Mouse (Mus musculus) hindbrain, embryonic 15.5 days (tissue): ENCODE data around the gene Susd1. TPM values are rescaled to one million over a fixed set of nuclear protein-coding genes. Genes with fewer than 3 reads are reported as not detected.

Source experiments
- ATAC-seq: fragments of 200-750 bp; cut with Nextera tagmentation; 2 replicates; pipeline ENCODE4 v1.8.0; 2017; ENCODE audit warnings: low read depth, moderate number of reproducible peaks, moderate TSS enrichment; ENCODE audit not compliant: low FRiP score
- H3K27ac ChIP-seq: fragments of 300-500 bp; sonication (generic); replicated peaks from 2 replicates; pipeline ENCODE4 v1.5.1; 2015; ENCODE audit warnings: mild to moderate bottlenecking, inconsistent platforms
- H3K27me3 ChIP-seq: fragments of 300-500 bp; sonication (generic); 2 replicates; pipeline ENCODE4 v1.6.1; 2015; ENCODE audit warnings: control low read depth, inconsistent platforms
- H3K36me3 ChIP-seq: fragments of 300-500 bp; sonication (generic); 2 replicates; pipeline ENCODE4 v1.6.1; 2015; ENCODE audit warnings: control low read depth, inconsistent platforms
- H3K4me1 ChIP-seq: fragments of 300-500 bp; sonication (generic); replicated peaks from 2 replicates; pipeline ENCODE4 v1.6.1; 2015; ENCODE audit warnings: control low read depth, inconsistent platforms
- H3K4me2 ChIP-seq: fragments of 300-500 bp; sonication (generic); 2 replicates; pipeline ENCODE4 v1.6.1; 2015; ENCODE audit warnings: moderate library complexity, mild to moderate bottlenecking, inconsistent platforms
- H3K4me3 ChIP-seq: fragments of 300-500 bp; sonication (generic); 2 replicates; pipeline ENCODE4 v1.5.1; 2015; ENCODE audit warnings: mild to moderate bottlenecking, inconsistent platforms
- H3K9ac ChIP-seq: fragments of 300-500 bp; sonication (generic); 2 replicates; pipeline ENCODE4 v1.6.1; 2015; ENCODE audit warnings: inconsistent platforms
- H3K9me3 ChIP-seq: fragments of 300-500 bp; sonication (generic); 2 replicates; pipeline ENCODE4 v1.6.1; 2016; ENCODE audit warnings: control low read depth, inconsistent platforms
- WGBS: fragments of 180-500 bp; shearing (Covaris S2); methylation state at CpG from one replicate; pipeline ENCODE4 v1.1.7; 2015; 5-methylcytosine and 5-hydroxymethylcytosine counted together
- polyA plus RNA-seq: library from polyadenylated mRNA; unstranded; fragments of >200 nt; fragmentation: Nextera tagmentation; extraction: Ambion mirVana; gene quantifications from 2 replicates; pipeline ENCODE4 v1.2.1, GENCODE M21; 2015

Susd1 gene
- polyA plus RNA-seq, 1 experiment from 2014 or later = 1.9 TPM

DNA sequence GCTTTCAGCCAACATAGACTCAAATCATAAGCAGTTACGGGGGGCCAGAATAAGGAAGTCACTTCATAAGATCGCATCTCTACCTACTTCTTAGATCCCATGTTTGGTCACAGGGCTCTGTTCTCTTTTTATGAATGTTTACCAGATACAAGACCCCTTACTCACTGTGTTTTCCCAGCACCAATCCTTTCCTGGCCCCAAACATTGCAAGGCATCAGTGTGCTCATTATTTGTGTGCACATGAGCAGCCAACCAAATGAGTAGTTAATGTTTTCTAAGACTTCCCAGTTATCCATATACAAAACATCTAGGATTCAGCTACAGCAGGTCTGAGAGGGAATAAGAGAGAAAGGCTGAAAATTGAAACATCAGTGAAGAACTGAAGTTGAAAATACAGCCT lies 44.3 kb downstream of the Susd1 start:
- 93% methylated on average over 2 of the region's 2 CpGs for WGBS
- H3K36me3 ChIP-seq = no peaks in the 10 kb centered on the region
- no peak for ATAC-seq

DNA sequence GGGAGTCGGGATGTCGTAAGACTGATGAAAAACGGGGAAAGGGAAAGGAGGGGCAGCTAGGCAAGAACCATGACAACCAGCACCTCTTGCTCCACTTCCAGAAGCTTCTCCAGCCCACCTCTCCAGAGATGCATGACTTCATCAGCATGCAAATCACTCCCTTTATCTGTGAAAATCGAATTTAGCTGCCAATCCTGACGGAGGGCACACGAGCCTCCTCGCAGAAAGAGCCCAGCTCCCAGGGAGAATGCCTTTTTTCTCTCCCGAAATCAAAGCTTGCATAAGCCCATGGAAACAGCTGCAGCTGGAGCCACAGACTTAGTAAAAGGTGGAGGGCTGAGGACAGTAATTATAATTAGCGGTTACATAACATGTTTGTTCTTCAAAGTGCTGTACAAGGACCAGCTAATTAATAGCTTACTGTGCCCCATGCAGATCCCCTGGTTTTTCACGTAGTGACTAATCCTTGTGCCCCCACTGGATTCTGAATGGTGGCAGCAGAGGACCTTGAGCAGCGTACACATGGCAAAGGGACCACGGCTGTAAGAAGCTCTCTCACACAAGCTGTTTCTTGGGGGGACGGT lies 49.9 kb downstream of the Susd1 start:
- Histone ChIP-seq H3K9me3 (no peaks in the 10 kb centered on the region), H3K4me2 (peak overlapping the region; percentile 50), H3K9ac (peak overlapping the region; percentile 35; the same call in 1 of the 2 replicates), H3K4me3 (peak overlapping the region; percentile 17), H3K27me3 (no peaks in the 10 kb centered on the region), H3K4me1 (peaks cover 12% of the 10 kb centered on the region), H3K27ac (peak overlapping the region; percentile 53; the same call in 1 of the 2 replicates), H3K36me3 (no peaks in the 10 kb centered on the region)
- peak; percentile 66 for ATAC-seq
- 18% methylated on average over 13 of the region's 13 CpGs for WGBS

More for the DNA sequence above, 44.3 kb downstream of the Susd1 start:
- H3K4me2 ChIP-seq = no peak overlapping the region
- H3K27ac ChIP-seq = no peak overlapping the region
- H3K27me3 ChIP-seq = no peaks in the 10 kb centered on the region
- H3K4me1 ChIP-seq = peaks cover 1% of the 10 kb centered on the region; the same call in 1 of the 2 replicates
- no peak overlapping the region for H3K4me3 ChIP-seq
- no peaks in the 10 kb centered on the region for H3K9me3 ChIP-seq
- no peak overlapping the region for H3K9ac ChIP-seq

DNA sequence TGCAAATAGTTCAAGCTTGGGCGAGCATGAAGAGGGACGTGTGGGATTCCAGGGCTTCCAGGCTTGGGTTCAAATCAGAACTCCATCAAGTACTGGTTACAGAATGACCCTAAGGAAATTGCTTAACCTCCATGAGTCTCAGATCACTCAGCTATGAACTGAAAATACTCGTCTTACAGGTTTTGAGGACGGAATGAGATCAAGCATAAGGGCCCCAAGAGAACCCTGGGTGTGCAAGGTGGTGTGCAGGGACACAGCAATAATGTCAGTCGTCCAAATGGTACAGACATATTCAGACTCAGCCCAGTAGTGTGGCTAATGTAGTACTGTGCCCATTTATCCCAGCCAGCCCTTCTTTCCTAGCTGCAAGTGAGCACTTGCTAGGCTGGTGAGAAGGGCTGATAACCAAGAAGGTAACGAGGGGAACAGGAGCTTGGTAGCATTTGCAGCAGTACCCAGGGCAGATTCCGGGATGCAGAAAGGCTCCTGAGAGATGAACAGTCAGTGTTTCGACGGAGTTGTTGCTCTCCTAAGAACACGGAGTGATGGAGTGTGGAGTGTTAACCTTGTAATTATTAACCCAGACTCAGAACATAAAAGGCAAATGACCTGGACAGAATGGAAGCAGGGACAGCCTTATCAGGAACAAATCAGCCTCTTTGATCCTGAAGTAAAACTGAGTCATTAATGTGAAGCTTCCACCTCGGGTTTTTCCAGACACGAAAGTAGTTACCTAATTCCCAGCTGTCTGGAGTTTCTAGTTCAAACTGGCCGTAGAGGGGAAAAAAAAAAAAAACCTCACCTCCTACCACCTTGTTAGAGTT lies 50.8 kb downstream of the Susd1 start:
- Histone ChIP-seq H3K9me3 (no peaks in the 10 kb centered on the region), H3K4me1 (peaks cover 12% of the 10 kb centered on the region), H3K4me3 (no peak overlapping the region), H3K4me2 (peak overlapping the region; percentile 50; the same call in 1 of the 2 replicates), H3K36me3 (no peaks in the 10 kb centered on the region), H3K27me3 (no peaks in the 10 kb centered on the region), H3K27ac (no peak overlapping the region), H3K9ac (no peak overlapping the region)
- ATAC-seq = no peak
- WGBS = 55% methylated on average over 13 of the region's 13 CpGs

DNA sequence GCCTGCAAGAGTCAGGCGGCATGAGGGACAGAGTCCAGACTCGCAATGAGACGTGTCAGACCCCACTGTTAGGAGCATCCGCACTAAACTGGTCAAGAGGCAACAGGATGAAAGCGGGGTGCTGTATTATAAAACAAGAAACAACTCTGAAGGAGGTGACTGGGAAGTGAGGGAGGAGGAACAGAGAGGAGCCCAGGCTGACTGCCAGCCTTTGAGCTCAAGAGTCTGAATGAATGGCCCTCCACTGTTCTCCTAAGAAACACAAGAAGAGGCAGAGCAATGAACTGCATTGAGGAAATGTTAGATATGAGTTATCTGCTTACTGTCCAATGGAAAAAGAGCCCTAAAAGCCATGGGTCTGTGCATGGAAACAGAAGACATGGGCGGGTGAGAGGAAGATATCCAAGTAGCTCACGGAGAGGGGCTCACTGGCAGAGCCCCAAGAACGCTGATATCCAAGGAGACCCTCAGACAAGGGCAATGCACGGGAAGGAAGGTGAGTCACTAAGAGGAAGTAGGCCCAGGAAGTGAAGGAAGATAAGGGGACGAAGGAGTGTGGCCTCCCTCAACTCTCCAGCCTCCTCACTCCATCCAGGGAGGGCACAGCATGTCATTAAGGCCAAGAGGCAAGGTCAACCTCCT lies 53.1 kb downstream of the Susd1 start:
- no peaks in the 10 kb centered on the region for H3K36me3 ChIP-seq
- 84% methylated on average over 10 of the region's 10 CpGs for WGBS
- no peaks in the 10 kb centered on the region for H3K9me3 ChIP-seq
- peaks cover 18% of the 10 kb centered on the region for H3K4me1 ChIP-seq
- H3K27me3 ChIP-seq = no peaks in the 10 kb centered on the region
- ATAC-seq = no peak
- no peak overlapping the region for H3K27ac ChIP-seq
- no peak overlapping the region for H3K9ac ChIP-seq
- H3K4me2 ChIP-seq = no peak overlapping the region
- H3K4me3 ChIP-seq = no peak overlapping the region

DNA sequence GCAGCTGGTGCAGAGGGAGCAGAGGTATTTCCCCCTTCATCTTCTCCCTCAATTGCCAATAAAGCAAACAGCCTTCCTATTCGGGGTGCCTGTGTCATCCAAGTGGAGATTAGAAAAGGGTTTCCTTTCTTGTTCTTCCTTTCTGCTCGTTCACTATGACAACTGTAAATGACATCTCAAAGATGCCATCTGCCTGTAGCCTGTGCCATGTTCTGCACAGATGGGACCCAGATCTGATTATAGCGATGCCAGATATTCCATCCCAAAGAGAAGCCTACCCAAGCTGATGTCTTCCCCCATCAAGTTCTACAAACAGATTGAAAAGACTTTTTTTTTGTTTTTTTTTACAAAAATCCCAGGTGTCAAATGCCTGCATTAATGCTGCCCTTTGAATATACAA lies 54.6 kb downstream of the Susd1 start:
- Histone ChIP-seq H3K4me1 (peaks cover 14% of the 10 kb centered on the region), H3K36me3 (no peaks in the 10 kb centered on the region), H3K9ac (no peak overlapping the region), H3K27ac (no peak overlapping the region), H3K4me3 (no peak overlapping the region), H3K4me2 (no peak overlapping the region), H3K9me3 (no peaks in the 10 kb centered on the region), H3K27me3 (no peaks in the 10 kb centered on the region)
- WGBS = 56% methylated on average over 3 of the region's 3 CpGs
- no peak for ATAC-seq

DNA sequence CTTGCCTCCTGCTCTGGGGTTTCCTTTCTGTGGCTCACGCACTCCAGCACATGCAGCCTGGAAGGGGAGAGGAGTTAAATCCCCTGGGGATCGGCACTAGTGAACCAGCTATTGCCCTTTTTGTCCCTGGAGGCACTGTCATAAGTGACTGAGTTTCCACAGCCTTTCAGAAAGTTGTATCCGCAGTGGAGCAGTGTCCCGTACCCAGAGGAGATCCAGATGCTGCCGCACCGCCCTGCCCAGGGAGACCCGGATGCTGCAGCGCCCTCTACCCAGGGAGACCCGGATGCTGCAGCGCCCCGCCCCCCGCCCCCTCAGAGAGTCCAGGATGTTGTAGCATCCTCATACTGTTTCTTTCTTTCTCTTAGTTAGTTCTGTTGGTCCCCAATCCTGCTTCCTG lies 56.3 kb downstream of the Susd1 start:
- H3K27ac ChIP-seq = no peak overlapping the region
- 21% methylated on average over 12 of the region's 12 CpGs for WGBS

DNA sequence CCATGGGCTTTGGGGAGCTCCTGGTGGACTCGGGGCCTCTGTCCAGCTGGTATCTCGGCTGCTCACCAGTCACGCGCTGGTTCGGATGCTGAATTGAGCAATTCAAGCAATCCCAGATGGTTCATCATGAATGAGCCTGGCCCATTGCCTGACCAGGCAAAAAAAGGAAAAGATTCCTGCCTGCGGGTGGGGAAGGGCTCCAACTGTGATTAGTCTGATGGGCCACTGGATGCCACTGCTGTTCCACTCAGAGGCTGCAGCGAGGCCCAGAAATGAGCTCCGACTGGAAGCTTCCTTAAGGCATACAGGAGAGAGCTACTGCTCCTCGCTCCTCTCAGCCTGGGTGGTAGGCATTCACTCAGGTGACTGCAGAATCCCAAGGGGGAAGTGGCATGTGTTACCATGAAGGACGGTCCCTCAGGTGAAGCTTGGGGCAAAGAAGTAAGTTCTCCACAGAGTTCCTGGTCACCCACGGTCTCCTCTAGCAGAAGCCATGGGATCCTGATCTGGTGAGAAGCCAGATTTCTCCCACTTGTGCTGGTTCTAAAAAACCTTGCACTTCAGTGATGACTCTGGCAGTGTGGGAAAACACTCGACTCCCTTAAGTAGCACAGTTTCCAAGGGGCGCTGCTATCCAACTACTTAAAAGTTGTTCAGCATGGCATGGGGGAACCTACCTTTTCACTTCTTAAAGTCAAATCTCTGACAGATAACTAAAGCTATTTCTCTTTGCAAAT lies 57.3 kb downstream of the Susd1 start:
- no peak overlapping the region for H3K4me3 ChIP-seq
- no peak overlapping the region for H3K9ac ChIP-seq
- peak; percentile 86 for ATAC-seq
- no peaks in the 10 kb centered on the region for H3K36me3 ChIP-seq
- WGBS = 64% methylated on average over 13 of the region's 13 CpGs
- H3K4me1 ChIP-seq = 0 out of 2 replicates have a peak, but pooled peaks cover 6% of the 10 kb centered on the region
- H3K4me2 ChIP-seq = no peak overlapping the region
- H3K27ac ChIP-seq = no peak overlapping the region
- H3K9me3 ChIP-seq = no peaks in the 10 kb centered on the region
- H3K27me3 ChIP-seq = no peaks in the 10 kb centered on the region

More for the DNA sequence above, 56.3 kb downstream of the Susd1 start:
- Histone ChIP-seq H3K9ac (no peak overlapping the region), H3K9me3 (no peaks in the 10 kb centered on the region), H3K4me2 (peak overlapping the region; percentile 32), H3K27me3 (no peaks in the 10 kb centered on the region), H3K4me3 (no peak overlapping the region), H3K36me3 (no peaks in the 10 kb centered on the region), H3K4me1 (0 out of 2 replicates have a peak, but pooled peaks cover 6% of the 10 kb centered on the region)
- no peak for ATAC-seq

DNA sequence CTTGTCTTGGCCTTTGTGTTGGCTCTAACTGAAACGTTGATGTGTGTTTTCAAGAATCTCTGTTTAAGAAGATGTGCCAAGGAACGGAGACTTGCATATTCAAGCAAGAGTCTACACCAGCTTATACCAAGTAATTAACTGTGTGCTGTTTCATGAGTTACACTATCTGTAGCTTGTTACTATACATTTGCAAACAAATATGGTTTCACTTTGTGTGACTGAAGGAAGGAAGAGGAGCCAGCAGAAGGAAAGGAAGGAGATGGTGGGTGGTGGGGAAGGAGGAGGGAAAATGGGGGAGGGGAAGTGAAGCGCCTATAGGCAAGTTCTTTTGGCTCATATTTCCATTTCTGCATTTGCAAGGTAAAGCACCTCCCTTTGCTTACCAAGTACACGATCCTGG lies 58.0 kb downstream of the Susd1 start:
- Histone ChIP-seq H3K4me1 (0 out of 2 replicates have a peak, but pooled peaks cover 6% of the 10 kb centered on the region), H3K4me3 (no peak overlapping the region), H3K36me3 (no peaks in the 10 kb centered on the region), H3K9ac (no peak overlapping the region), H3K4me2 (no peak overlapping the region), H3K27ac (no peak overlapping the region), H3K9me3 (no peaks in the 10 kb centered on the region), H3K27me3 (no peaks in the 10 kb centered on the region)
- no peak for ATAC-seq
- 88% methylated on average over 4 of the region's 4 CpGs for WGBS

DNA sequence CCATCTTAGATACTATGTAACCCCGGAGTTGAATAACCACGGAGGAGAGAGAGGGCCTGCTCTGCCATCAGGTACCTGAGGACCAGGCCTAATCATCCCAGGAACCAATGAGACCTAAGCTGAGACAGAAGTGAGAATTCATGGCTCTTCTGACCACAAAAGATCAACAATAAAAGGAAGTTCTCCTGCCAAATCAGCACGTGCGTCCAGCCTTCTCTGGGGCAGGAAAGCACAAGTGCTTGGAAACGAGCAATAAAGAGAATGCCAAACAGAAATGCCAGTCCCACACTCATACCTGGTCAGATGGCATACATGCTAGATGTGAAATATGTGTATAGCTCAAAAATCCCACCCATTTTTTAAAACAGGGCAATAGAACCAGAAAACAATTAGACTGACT lies 58.6 kb downstream of the Susd1 start:
- Histone ChIP-seq H3K4me3 (no peak overlapping the region), H3K27ac (no peak overlapping the region), H3K9me3 (no peaks in the 10 kb centered on the region), H3K9ac (no peak overlapping the region), H3K27me3 (no peaks in the 10 kb centered on the region), H3K4me2 (no peak overlapping the region), H3K36me3 (no peaks in the 10 kb centered on the region), H3K4me1 (0 out of 2 replicates have a peak, but pooled peaks cover 6% of the 10 kb centered on the region)
- 84% methylated on average over 5 of the region's 5 CpGs for WGBS
- ATAC-seq = no peak

DNA sequence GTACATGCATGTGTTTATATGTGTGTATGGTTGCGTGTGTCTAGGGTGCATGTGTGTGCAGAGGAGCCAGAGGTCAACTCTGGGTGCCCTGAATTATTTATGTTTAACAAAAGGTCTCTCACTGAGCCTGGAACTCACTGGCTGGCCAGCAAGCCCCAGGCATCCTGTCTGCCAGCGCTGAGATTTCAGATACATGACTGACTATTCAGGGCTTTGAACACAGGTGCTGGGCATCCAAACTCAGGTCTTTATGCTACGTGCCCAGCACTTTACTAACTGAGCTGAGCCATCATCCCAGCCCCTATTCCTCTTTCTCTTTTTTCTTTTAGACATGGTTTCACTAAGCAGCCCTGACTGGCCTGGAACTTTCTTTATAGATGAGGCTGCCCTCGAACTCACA lies 59.8 kb downstream of the Susd1 start:
- Histone ChIP-seq H3K4me3 (no peak overlapping the region), H3K9me3 (no peaks in the 10 kb centered on the region), H3K27ac (no peak overlapping the region), H3K4me2 (no peak overlapping the region), H3K27me3 (no peaks in the 10 kb centered on the region), H3K4me1 (0 out of 2 replicates have a peak, but pooled peaks cover 6% of the 10 kb centered on the region), H3K36me3 (no peaks in the 10 kb centered on the region), H3K9ac (no peak overlapping the region)
- no peak for ATAC-seq
- whole genome bisulfite sequencing = 87% methylated on average over 4 of the region's 4 CpGs

DNA sequence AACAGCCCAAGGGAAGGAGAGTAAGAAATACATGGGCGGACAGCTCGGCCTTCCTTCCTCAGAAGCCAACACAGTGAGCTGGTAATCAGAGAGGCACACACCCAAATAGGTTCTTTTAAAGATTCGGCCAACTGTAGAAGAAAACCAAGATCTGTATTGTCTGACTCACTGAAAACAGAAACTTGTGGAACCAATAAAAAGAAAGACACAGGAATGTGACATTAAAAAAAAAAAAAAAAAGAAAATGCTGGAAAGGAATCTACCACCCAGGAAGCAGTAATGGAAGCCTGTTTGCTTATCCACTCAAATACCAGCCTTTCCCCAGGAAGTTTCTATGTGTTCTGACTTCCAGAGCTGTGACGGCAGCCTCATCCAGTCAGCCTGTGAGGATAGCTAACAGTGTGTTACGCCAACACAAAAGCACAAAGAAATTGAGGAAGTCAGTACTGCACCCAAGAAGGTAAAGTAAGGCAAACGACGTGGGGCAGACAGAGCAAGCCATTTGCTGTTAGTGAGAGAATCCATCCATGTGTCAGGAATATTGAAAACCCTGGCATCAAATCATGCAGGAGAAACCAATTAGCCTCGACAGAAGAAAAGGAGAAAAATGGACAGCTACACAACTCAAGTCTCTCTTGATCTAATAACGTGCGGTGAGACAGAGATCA lies 64.0 kb downstream of the Susd1 start:
- WGBS = 58% methylated on average over 10 of the region's 10 CpGs
- no peaks in the 10 kb centered on the region; the same call in 1 of the 2 replicates for H3K4me1 ChIP-seq

More for the DNA sequence above, 64.0 kb downstream of the Susd1 start:
- H3K4me3 ChIP-seq = no peak overlapping the region
- H3K9me3 ChIP-seq = no peaks in the 10 kb centered on the region
- no peak overlapping the region for H3K4me2 ChIP-seq
- H3K36me3 ChIP-seq = no peaks in the 10 kb centered on the region
- ATAC-seq = no peak
- no peaks in the 10 kb centered on the region for H3K27me3 ChIP-seq
- H3K9ac ChIP-seq = no peak overlapping the region
- H3K27ac ChIP-seq = no peak overlapping the region
